Mouse (Mus musculus): ENCODE measurements around the gene Hoxd11.

Hoxd11 gene

GRCm38 (mm10) chr2:74678891-74679595 is at the start of gene Hoxd11:
Gene Hoxd11, plus strand, starts transcription at chr2:74679557.
- in situ Hi-C loops (cut with MboI, MseI), result loop anchor here (5.0 to 10.0 kb wide), 3 partner anchors 374 to 1107 kb away; no protein-coding TSS in a partner anchor

- in situ Hi-C loops (cut with MboI, MseI), result no loop called here
Measured at GRCm38 (mm10) chr2:74635412-74635811, 43.9 kb upstream of the Hoxd11 start.

GRCm38 (mm10) chr2:74642431-74642830 is 36.9 kb upstream of the Hoxd11 start:
- in situ Hi-C loops (cut with MboI, MseI), result loop anchor here in 1 of 2 experiments (5.0 kb wide), 1 partner anchor 345 kb away; no protein-coding TSS in a partner anchor

- in situ Hi-C loops (cut with MboI, MseI), result no loop called here
Measured at GRCm38 (mm10) chr2:74645631-74646030, 33.7 kb upstream of the Hoxd11 start.

GRCm38 (mm10) chr2:74647082-74647864 is 32.1 kb upstream of the Hoxd11 start:
- in situ Hi-C loops (cut with MboI, MseI), result no loop called here

- in situ Hi-C loops (cut with MboI, MseI), result loop anchor here in 1 of 2 experiments (25.0 kb wide), 1 partner anchor 1066 kb away; the partner anchor contains the start of gene Chrna1
Measured at GRCm38 (mm10) chr2:74652996-74653340, 26.4 kb upstream of the Hoxd11 start.

- in situ Hi-C loops (cut with MboI, MseI), result loop anchor here in 1 of 2 experiments (25.0 kb wide), 1 partner anchor 1067 kb away; the partner anchor contains the start of gene Chrna1
Measured at GRCm38 (mm10) chr2:74653781-74654535, 25.4 kb upstream of the Hoxd11 start.

- in situ Hi-C loops (cut with MboI, MseI), result loop anchor here in 1 of 2 experiments (5.0 to 25.0 kb wide), 2 partner anchors 73 to 1068 kb away; partner anchors contain the start of gene Chrna1
Measured at GRCm38 (mm10) chr2:74654743-74655419, 24.5 kb upstream of the Hoxd11 start.

GRCm38 (mm10) chr2:74655420-74655781 is 24.0 kb upstream of the Hoxd11 start:
- in situ Hi-C loops (cut with MboI, MseI), result loop anchor here in 1 of 2 experiments (5.0 to 25.0 kb wide), 2 partner anchors 73 to 1068 kb away; partner anchors contain the start of gene Chrna1

- in situ Hi-C loops (cut with MboI, MseI), result loop anchor here in 1 of 2 experiments (5.0 to 25.0 kb wide), 2 partner anchors 74 to 1069 kb away; partner anchors contain the start of gene Chrna1
Measured at GRCm38 (mm10) chr2:74655821-74656631, 23.3 kb upstream of the Hoxd11 start.

- in situ Hi-C loops (cut with MboI, MseI), result loop anchor here in 1 of 2 experiments (5.0 to 25.0 kb wide), 2 partner anchors 74 to 1069 kb away; partner anchors contain the start of gene Chrna1
Measured at GRCm38 (mm10) chr2:74656632-74657021, 22.7 kb upstream of the Hoxd11 start.

GRCm38 (mm10) chr2:74657251-74658023 is 21.9 kb upstream of the Hoxd11 start:
- in situ Hi-C loops (cut with MboI, MseI), result loop anchor here in 1 of 2 experiments (5.0 to 25.0 kb wide), 2 partner anchors 75 to 1070 kb away; partner anchors contain the start of gene Chrna1

GRCm38 (mm10) chr2:74658024-74658666 is 21.2 kb upstream of the Hoxd11 start:
- in situ Hi-C loops (cut with MboI, MseI), result loop anchor here in 1 of 2 experiments (5.0 to 25.0 kb wide), 2 partner anchors 76 to 1071 kb away; partner anchors contain the start of gene Chrna1

- in situ Hi-C loops (cut with MboI, MseI), result loop anchor here in 1 of 2 experiments (5.0 to 25.0 kb wide), 2 partner anchors 77 to 1072 kb away; partner anchors contain the start of gene Chrna1
Measured at GRCm38 (mm10) chr2:74658667-74659371, 20.5 kb upstream of the Hoxd11 start.

GRCm38 (mm10) chr2:74659507-74660005 is 19.8 kb upstream of the Hoxd11 start, which contains the start of gene Evx2:
Gene Evx2, minus strand, starts transcription at chr2:74659557.
- in situ Hi-C loops (cut with MboI, MseI), result loop anchor here (5.0 to 25.0 kb wide), 5 partner anchors 77 to 1072 kb away; partner anchors contain the start of genes Chrna1 (in 1 of the 2) and Lnpk (in 1 of the 2)

- in situ Hi-C loops (cut with MboI, MseI), result loop anchor here (5.0 to 25.0 kb wide), 4 partner anchors 83 to 1073 kb away; partner anchors contain the start of genes Chrna1 (in 1 of the 2) and Lnpk (in 1 of the 2)
Measured at GRCm38 (mm10) chr2:74660421-74661375, 18.7 kb upstream of the Hoxd11 start.
